Mouse (Mus musculus): ENCODE results near the gene Gmps. TPM values are rescaled to one million over a fixed set of nuclear protein-coding genes. Genes with fewer than 3 reads are reported as not detected.

Gmps gene
- 10 to 100 TPM; 42.8 to 44.3 TPM for total RNA-seq (2021)

DNA sequence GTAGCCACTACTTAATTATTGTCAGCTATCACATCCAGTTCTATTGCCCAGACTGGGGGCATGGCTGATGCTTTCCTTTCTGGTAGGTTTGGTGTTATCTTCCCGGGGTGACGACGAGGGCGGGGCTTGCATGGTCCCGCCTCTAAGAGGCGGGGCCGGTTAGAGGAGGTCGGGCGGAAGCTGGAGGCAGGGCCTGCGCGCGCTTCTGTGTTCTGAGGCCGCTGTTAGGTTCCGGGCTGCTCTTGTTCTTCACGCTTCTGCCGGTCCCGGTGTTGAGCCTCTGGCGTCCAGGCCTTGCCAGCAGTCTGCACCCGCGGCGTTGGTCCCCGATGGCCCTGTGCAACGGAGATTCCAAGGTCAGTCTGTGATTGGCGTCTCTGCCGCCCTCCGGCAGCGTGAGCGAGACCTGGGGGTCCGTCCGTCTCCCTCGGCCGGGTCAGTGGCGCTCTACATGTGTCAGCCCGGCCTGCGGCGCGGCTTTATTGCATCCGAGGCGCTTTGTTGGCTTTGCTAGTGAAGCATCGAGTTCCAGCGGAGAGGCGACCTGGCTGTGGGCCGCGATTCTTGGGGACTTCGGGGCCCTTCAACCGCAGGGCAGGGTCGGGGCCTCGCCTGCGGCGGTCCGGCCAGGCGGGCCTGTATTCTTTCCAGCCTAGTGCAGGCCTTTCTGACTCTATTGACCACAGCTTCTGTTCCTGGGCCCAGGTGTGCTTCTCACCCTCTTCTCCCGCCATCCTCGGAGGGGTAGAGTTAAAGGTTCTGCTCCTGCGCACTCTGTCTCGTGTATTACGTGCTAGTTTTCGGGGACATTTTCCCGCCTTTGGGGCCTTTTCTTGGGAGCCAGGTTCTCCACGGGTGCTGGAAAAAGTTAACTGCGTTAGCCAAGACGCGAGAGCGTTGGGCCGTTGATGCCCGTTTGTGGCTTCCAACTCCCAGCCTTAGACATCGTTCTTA, at the start of gene Gmps:
TSS of gene Gmps (plus strand) at position 152 of the 954 bp plus-strand sequence.
- intact Hi-C loops (cut with DNase I) = no loop called here
- DNase-seq (ENCODE audit: low spot score in 2 of 2) = peak; percentile 88 to 89

DNA sequence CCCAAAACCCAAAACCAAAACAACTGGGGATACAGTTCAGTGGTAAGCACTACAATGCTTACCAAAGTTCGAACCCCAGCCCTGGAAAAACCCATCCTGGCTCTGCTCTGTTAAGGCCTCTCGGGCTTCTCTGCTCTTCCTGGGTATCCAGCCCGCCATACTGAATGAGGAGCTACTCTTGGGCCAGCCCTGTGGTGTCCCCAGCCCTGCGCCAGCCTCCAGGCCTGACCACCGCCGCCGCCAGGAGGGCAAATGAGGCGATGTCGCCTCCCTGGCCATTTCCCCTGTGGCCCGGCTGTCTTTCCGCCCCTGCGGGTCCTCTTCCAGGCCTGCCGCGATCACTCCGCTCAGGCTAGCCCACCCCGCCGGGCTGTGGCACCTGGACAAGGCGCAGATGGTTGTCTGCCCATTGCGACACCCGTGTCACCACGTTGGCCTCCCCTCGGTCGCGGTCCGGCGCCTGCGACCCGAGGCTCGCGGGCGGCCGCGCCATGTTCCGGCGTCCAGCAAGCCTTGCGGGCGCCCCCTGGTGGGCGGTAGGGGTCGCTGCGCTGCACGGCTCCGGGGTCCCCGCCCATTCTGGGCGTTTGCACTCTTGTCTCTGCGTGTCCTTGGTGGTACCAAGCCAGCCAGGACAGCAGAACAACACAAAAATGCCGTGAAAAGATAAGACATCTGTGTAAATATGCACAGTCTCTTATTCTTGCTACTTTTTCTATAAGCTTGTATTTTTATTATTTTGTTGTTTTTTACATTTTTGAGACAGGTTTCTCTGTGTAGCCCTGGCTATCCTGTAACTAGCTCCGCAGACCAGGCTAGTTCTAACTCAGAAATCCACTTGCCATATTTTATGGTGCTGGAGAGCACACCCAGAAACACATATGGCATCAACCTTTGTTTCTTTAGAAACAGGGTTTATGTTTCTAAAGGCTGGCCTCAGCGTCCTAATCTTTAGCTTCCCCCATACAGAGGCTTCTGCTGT, 46.7 kb upstream of the Gmps start, which contains the start of gene E130311K13Rik:
TSS of gene E130311K13Rik (minus strand) at position 595 of the 982 bp plus-strand sequence.
- intact Hi-C loops (cut with DNase I) = loop anchor here (5.0 kb wide), 1 partner anchor 372 kb away; no protein-coding TSS in a partner anchor
- peak; percentile 88 to 90 for DNase-seq (ENCODE audit: low spot score in 2 of 2)

- intact Hi-C loops (cut with DNase I) = no loop called here
- no peak for DNase-seq (ENCODE audit: low spot score in 2 of 2)
Measured at GRCm38 (mm10) chr3:63938928-63939327, 37.0 kb upstream of the Gmps start.

DNA sequence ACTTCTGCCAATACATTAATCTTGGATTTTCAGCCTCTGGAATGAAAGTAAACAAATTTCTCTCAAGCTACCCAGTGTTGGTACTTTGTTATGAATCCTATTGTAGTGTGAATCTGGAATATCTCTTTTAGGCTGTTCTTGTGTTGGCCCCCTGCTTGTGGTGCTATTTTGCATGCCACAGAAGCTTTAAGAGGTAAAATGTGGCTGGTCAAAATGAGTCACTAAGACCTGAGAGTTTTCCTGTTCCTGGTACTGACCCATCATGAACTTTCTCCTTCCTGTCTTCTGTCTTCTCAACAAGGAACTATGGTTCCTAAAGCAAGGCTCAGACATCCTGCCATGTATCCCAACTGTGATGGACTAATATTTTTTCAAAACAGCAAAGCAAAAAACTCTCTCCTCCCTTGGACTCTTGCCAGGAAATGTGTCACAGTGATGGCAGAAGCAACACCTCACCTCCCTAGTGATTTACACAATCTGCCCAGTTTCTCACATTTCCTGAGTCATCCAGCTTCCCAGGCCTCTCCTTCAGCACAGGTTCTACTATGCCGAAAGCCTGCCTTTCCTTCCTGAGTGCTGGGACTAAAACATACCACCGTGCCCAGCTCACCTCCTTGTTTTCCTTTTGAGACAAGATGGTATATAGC, 34.6 kb upstream of the Gmps start:
- peak; percentile 26 to 44 for DNase-seq (ENCODE audit: low spot score in 2 of 2)
- intact Hi-C loops (cut with DNase I) = no loop called here

- intact Hi-C loops (cut with DNase I) = no loop called here
- DNase-seq (ENCODE audit: low spot score in 2 of 2) = no peak
Measured at GRCm38 (mm10) chr3:63949837-63950236, 26.1 kb upstream of the Gmps start.

DNA sequence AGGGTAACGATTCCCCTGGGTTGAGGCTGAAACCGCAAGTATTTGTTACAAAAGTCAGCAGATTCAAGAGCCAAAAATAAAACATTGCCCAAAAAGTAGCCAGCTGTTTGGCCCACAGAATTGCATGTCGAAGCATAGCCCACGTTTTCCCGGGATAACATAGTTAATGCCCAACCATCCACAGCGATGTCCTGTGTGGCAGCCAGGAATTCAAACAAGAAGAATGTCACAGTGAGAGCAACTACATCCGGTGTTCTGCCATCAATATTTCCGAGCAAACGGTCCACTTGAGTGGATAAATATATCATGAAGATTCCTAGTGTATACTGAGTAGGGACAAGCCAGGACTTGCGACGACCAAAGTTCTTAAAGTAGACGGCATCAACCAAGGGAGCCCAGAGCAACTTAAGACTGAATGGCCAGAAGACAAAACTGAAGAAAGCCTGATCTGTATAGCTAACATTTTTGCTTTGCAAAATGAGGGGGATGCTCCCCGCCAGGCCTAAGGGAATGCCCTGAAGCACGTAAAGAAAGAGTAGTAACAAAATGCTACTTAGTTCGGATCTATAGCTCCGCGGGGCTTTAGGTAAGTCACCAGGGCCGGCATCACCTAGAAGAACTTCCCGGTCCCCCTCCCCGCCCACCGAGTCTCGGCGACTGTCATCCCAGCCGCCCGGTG, 12.3 kb upstream of the Gmps start:
- peak in 1 of 2 experiments; percentile 7 for DNase-seq (ENCODE audit: low spot score in 2 of 2)
- intact Hi-C loops (cut with DNase I) = no loop called here

GRCm38 (mm10) chr3:63964100-63964921, 11.6 kb upstream of the Gmps start, which contains the start of gene Slc33a1:
TSS of gene Slc33a1 (minus strand) at chr3:63964768.
- peak; percentile 99 to 100 for DNase-seq (ENCODE audit: low spot score in 2 of 2)
- intact Hi-C loops (cut with DNase I) = no loop called here

DNA sequence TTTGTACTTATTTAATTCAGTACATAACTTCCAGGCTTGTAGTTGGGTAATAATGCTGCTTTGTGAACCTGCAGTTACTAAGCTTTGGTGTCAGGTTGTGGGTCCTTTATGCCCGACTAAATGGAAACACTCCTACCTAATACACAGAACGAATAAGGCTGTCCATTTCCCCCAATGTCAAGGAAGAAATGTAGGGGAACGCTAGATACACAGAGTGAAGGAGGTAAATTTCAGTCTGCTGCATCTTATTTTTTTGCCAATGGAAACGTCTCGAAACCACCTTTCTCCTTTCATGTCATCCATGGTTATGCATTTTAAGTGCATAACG, 11.0 kb upstream of the Gmps start:
- DNase-seq (ENCODE audit: low spot score in 2 of 2) = no peak
- intact Hi-C loops (cut with DNase I) = no loop called here

DNA sequence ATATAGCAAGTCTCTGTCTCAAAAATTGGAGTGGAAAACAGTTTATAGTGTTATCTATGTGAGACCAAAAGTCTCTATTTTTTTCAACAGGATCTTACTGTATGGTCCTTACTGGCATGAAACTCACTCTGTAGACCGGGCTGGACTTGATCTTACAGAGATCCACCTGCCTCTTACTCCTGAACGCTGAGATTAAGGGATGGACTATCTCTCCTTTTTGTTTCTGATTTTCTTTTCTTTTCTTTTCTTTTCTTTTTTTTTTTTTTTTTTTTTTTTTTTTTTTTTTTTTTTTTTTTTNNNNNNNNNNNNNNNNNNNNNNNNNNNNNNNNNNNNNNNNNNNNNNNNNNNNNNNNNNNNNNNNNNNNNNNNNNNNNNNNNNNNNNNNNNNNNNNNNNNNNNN, 10.0 kb upstream of the Gmps start:
- no peak for DNase-seq (ENCODE audit: low spot score in 2 of 2)
- intact Hi-C loops (cut with DNase I) = no loop called here

- no peak for DNase-seq (ENCODE audit: low spot score in 2 of 2)
Measured at GRCm38 (mm10) chr3:63977895-63978294, 2.0 kb downstream of the Gmps start.

GRCm38 (mm10) chr3:63986656-63987055, 10.8 kb downstream of the Gmps start:
- no peak for DNase-seq (ENCODE audit: low spot score in 2 of 2)
- intact Hi-C loops (cut with DNase I) = no loop called here

More at GRCm38 (mm10) chr3:63977895-63978294, 2.0 kb downstream of the Gmps start:
- intact Hi-C loops (cut with DNase I) = no loop called here

GRCm38 (mm10) chr3:63988722-63989440, 13.0 kb downstream of the Gmps start:
- DNase-seq (ENCODE audit: low spot score in 2 of 2) = no peak
- intact Hi-C loops (cut with DNase I) = no loop called here

DNA sequence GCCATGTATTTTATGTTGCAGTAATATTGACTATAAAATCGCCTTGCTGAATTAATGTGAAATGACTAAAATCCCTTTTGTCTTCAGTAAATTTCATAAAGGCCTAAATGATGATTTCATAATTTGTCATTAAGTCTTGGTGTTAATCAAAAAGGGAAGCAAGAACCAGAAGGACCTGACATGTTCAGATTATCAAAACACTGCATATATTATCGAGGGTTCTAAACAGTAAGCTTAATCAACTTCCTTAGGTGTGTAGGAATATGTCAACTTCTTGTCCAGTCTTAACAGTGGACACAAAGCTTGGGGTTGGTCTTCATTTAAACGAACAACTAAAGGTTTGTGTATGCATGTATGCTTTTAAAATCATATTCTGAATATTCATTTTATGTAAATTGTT, 45.5 kb downstream of the Gmps start:
- DNase-seq (ENCODE audit: low spot score in 2 of 2) = no peak
- intact Hi-C loops (cut with DNase I) = no loop called here

DNA sequence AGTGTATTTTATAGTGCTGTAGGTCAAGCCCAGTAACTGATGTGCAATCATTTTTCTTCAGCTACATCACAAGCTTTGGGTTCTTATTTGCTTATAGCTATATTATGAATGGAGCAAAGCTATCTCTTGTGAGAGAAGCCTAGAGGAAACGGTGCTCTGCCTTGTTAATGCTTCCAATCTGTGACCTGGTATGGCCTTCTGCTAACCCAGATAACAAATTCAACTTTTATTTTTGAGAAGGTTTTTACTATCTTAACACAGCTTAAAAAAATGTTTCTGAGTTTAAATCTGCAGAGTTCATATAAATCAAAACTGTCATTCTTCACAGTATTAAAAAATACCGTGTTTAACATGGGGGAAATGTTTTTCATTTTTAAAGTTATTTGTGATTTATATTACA, 46.0 kb downstream of the Gmps start:
- no peak for DNase-seq (ENCODE audit: low spot score in 2 of 2)
- intact Hi-C loops (cut with DNase I) = no loop called here

DNA sequence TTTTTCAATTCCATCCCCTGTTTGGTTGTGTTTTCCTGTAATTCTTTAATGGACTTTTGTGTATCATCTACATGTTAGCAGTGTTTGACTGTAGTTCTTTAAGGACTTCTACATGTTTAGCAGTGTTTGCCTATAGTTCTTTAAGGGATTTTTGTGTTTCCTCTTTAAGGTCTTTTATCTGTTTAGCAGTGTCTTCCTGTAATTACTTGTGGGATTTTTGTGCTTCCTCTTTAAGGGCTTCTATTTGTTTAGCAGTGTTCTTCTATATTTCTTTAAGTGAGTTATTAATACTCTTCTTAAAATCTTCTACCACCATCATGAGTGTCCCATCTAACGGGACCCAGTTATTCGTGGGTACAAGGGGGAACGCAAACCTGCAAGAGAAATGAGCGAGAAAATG, 53.9 kb downstream of the Gmps start:
- intact Hi-C loops (cut with DNase I) = no loop called here

GRCm38 (mm10) chr3:64038136-64038841, 62.4 kb downstream of the Gmps start:
- intact Hi-C loops (cut with DNase I) = loop anchor here (2.0 kb wide), 1 partner anchor 269 kb away; no protein-coding TSS in a partner anchor
- DNase-seq (ENCODE audit: low spot score in 2 of 2) = no peak

More for the DNA sequence above, 53.9 kb downstream of the Gmps start:
- DNase-seq (ENCODE audit: low spot score in 2 of 2) = no peak

Measured in left cerebral cortex, postnatal 36 days (tissue).